Mouse (Mus musculus) limb, embryonic 12.5 days (tissue): ENCODE measurements around the gene Ybx3. TPM values are rescaled to one million over a fixed set of nuclear protein-coding genes. Genes with fewer than 3 reads are reported as not detected.

Source experiments
- ATAC-seq: fragments of 200-750 bp; cut with Nextera tagmentation; 2 replicates; pipeline ENCODE4 v1.8.0; 2017; ENCODE audit warnings: low read depth, moderate TSS enrichment; ENCODE audit not compliant: insufficient number of reproducible peaks, insufficient read depth, low FRiP score, low TSS enrichment
- H3K27ac ChIP-seq: fragments of 300-500 bp; sonication (generic); 2 replicates; pipeline ENCODE4 v1.5.1; 2016; ENCODE audit warnings: mild to moderate bottlenecking, moderate library complexity
- H3K27me3 ChIP-seq: fragments of 300-500 bp; sonication (generic); 2 replicates; pipeline ENCODE4 v1.6.1; 2016; ENCODE audit warnings: mild to moderate bottlenecking, moderate library complexity
- H3K36me3 ChIP-seq: fragments of 300-500 bp; sonication (generic); 2 replicates; pipeline ENCODE4 v1.6.1; 2016; ENCODE audit warnings: mild to moderate bottlenecking, moderate library complexity
- H3K4me1 ChIP-seq: fragments of 300-500 bp; sonication (generic); replicated peaks from 2 replicates; pipeline ENCODE4 v1.6.1; 2016
- H3K4me2 ChIP-seq: fragments of 300-500 bp; sonication (generic); 2 replicates; pipeline ENCODE4 v1.6.1; 2016; ENCODE audit warnings: mild to moderate bottlenecking, moderate library complexity
- H3K4me3 ChIP-seq: fragments of 300-500 bp; sonication (generic); replicated peaks from 2 replicates; pipeline ENCODE4 v1.5.1; 2016; ENCODE audit warnings: mild to moderate bottlenecking
- H3K9ac ChIP-seq: fragments of 300-500 bp; sonication (generic); replicated peaks from 2 replicates; pipeline ENCODE4 v1.6.1; 2016; ENCODE audit warnings: mild to moderate bottlenecking, moderate library complexity
- H3K9me3 ChIP-seq: fragments of 300-500 bp; sonication (generic); 2 replicates; pipeline ENCODE4 v1.6.1; 2016; ENCODE audit warnings: mild to moderate bottlenecking, moderate library complexity
- WGBS: fragments of 180-500 bp; shearing (Covaris S2); methylation state at CpG from one replicate; pipeline ENCODE4 v1.1.7; 2016; 5-methylcytosine and 5-hydroxymethylcytosine counted together
- polyA plus RNA-seq: library from polyadenylated mRNA; unstranded; fragments of >200 nt; fragmentation: Nextera tagmentation; extraction: Ambion mirVana; gene quantifications from 2 replicates; pipeline ENCODE4 v1.2.1, GENCODE M21; 2016

Gene Ybx3
- polyA plus RNA-seq, 1 experiment from 2014 or later = 38.5 TPM

- WGBS = 74% methylated on average over 5 of the region's 5 CpGs
Observed at GRCm38 (mm10) chr6:131360693-131361092, 27.6 kb downstream of the Ybx3 start.

DNA sequence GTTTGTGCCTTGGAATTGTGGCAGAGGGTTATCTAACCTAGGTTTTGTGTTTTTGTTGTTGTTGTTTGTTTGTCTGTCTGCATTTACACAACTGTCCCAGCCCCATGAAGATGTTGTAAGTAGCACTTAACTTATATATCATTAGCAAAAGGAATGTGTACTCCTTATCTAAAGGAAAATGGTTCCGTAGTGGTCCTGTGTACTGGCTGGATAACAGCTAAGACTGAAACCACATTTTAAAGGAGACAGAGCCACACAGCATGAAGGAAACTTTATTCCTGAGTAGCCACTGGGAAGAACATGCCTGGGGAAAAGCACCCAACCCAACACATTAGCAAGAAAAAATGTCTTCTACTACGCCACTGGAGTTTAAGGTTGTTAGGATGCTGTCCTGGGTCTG lies 28.7 kb downstream of the Ybx3 start:
- Histone ChIP-seq H3K27me3 (no peaks in the 10 kb centered on the region), H3K36me3 (peaks cover 13% of the 10 kb centered on the region), H3K4me1 (no peaks in the 10 kb centered on the region), H3K4me2 (no peak overlapping the region), H3K9me3 (no peaks in the 10 kb centered on the region), H3K9ac (no peak overlapping the region), H3K27ac (no peak overlapping the region), H3K4me3 (no peak overlapping the region)
- WGBS = 86% methylated on average over 2 of the region's 2 CpGs
- ATAC-seq = no peak

More at GRCm38 (mm10) chr6:131360693-131361092, 27.6 kb downstream of the Ybx3 start:
- no peak for ATAC-seq
- Histone ChIP-seq H3K9me3 (no peaks in the 10 kb centered on the region), H3K27me3 (no peaks in the 10 kb centered on the region), H3K36me3 (peaks cover 20% of the 10 kb centered on the region), H3K9ac (no peak overlapping the region), H3K4me2 (no peak overlapping the region), H3K27ac (no peak overlapping the region), H3K4me3 (no peak overlapping the region), H3K4me1 (no peaks in the 10 kb centered on the region)

GRCm38 (mm10) chr6:131354913-131355312 lies 33.4 kb downstream of the Ybx3 start:
- no peak overlapping the region for H3K4me3 ChIP-seq
- WGBS = 11% methylated on average over 4 of the region's 4 CpGs

GRCm38 (mm10) chr6:131353352-131353919 lies 34.8 kb downstream of the Ybx3 start, which contains the start of gene Styk1:
Gene Styk1, minus strand, starts transcription at chr6:131353597.
- WGBS = under 1% methylated on average over 16 of the region's 16 CpGs
- Histone ChIP-seq H3K4me3 (peak within 1 kb of the TSS; percentile 33), H3K27ac (no peak within 1 kb of the TSS), H3K27me3 (no peaks in the 10 kb centered on the region), H3K9me3 (no peaks in the 10 kb centered on the region), H3K4me1 (no peaks in the 10 kb centered on the region), H3K36me3 (no peaks in the 10 kb centered on the region), H3K4me2 (peak within 1 kb of the TSS; percentile 56), H3K9ac (no peak within 1 kb of the TSS)
- ATAC-seq = peak; percentile 87

More at GRCm38 (mm10) chr6:131354913-131355312, 33.4 kb downstream of the Ybx3 start:
- Histone ChIP-seq H3K4me1 (no peaks in the 10 kb centered on the region), H3K9me3 (no peaks in the 10 kb centered on the region), H3K27me3 (no peaks in the 10 kb centered on the region), H3K36me3 (no peaks in the 10 kb centered on the region), H3K4me2 (no peak overlapping the region), H3K27ac (no peak overlapping the region), H3K9ac (no peak overlapping the region)
- ATAC-seq = no peak

GRCm38 (mm10) chr6:131347026-131347425 lies 41.2 kb downstream of the Ybx3 start:
- Histone ChIP-seq H3K9ac (no peak overlapping the region), H3K4me1 (no peaks in the 10 kb centered on the region), H3K36me3 (no peaks in the 10 kb centered on the region), H3K9me3 (no peaks in the 10 kb centered on the region), H3K4me3 (no peak overlapping the region), H3K4me2 (no peak overlapping the region), H3K27ac (no peak overlapping the region), H3K27me3 (no peaks in the 10 kb centered on the region)
- 66% methylated on average over 2 of the region's 2 CpGs for WGBS
- no peak for ATAC-seq

DNA sequence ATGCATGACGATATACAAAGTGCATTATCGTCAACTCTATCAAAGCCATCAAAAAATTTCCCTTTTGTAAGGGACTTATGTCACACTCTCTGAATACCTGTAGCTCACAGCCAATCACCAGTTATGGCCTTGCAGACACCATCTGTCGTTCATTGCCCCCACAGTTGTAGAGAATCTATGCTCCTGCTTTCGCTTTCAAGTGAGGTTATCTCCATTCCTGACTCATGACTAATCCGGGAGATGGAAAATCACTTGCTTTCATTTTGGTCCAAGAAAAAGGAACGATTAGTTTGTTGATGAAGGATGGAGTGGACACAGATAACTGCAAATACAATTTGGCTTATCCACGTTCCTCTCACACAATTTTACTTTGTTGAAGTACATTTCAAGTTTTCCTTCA lies 43.9 kb downstream of the Ybx3 start:
- WGBS = 84% methylated on average over 7 of the region's 7 CpGs
- ATAC-seq = no peak

GRCm38 (mm10) chr6:131340082-131340481 lies 48.2 kb downstream of the Ybx3 start:
- Histone ChIP-seq H3K27ac (no peak overlapping the region), H3K27me3 (no peaks in the 10 kb centered on the region), H3K4me3 (no peak overlapping the region), H3K9ac (no peak overlapping the region), H3K36me3 (no peaks in the 10 kb centered on the region), H3K4me2 (no peak overlapping the region), H3K4me1 (no peaks in the 10 kb centered on the region), H3K9me3 (no peaks in the 10 kb centered on the region)
- WGBS = 50% methylated on average over 3 of the region's 3 CpGs
- no peak for ATAC-seq

More for the DNA sequence above, 43.9 kb downstream of the Ybx3 start:
- Histone ChIP-seq H3K4me2 (no peak overlapping the region), H3K4me3 (no peak overlapping the region), H3K27ac (no peak overlapping the region), H3K9me3 (no peaks in the 10 kb centered on the region), H3K27me3 (no peaks in the 10 kb centered on the region), H3K9ac (no peak overlapping the region), H3K36me3 (no peaks in the 10 kb centered on the region), H3K4me1 (no peaks in the 10 kb centered on the region)

DNA sequence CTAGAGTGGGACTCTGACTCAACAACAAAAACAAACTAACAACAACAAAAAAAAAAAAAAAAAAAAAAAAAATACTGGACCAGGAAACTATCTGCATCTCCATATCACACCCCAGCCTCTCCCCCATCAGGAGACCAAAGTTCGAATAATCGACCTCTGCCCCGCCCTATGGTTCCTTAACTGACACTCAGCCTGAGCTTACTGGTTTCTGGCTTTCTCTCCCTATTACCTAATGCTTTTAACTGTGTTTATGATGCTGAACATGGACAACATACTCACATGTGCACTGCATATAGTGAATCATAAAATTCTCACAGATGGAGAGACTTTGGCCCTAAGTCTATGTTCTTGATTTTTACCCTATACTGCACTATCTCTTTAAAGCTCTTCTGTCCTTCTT lies 49.0 kb downstream of the Ybx3 start:
- no peaks in the 10 kb centered on the region for H3K9me3 ChIP-seq
- H3K4me1 ChIP-seq = no peaks in the 10 kb centered on the region
- no peak overlapping the region for H3K4me3 ChIP-seq
- no peaks in the 10 kb centered on the region for H3K27me3 ChIP-seq
- no peak overlapping the region for H3K4me2 ChIP-seq
- no peak overlapping the region for H3K9ac ChIP-seq
- H3K36me3 ChIP-seq = no peaks in the 10 kb centered on the region
- no peak overlapping the region for H3K27ac ChIP-seq
- WGBS = 86% methylated on average over 3 of the region's 3 CpGs
- no peak for ATAC-seq

DNA sequence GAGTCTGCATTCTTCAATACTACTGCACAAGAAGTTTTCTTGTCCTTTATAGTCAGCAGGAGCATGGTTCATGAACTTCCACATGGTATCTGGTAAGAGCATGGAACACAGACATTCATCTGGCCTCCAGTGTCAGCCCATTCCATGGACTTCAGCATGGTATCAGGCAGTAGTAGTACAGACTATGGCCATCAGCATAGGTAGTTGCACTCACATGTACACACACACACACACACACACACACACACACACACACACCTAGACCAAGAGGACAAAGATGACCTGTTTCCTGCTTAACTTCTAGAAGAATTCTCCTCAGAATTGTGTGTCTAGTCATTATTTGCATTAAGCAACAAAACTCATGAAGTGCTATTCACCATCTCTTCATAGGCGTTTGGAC lies 49.5 kb downstream of the Ybx3 start:
- Histone ChIP-seq H3K27ac (no peak overlapping the region), H3K36me3 (no peaks in the 10 kb centered on the region), H3K4me1 (no peaks in the 10 kb centered on the region), H3K9ac (no peak overlapping the region), H3K4me2 (no peak overlapping the region), H3K27me3 (no peaks in the 10 kb centered on the region), H3K9me3 (no peaks in the 10 kb centered on the region), H3K4me3 (no peak overlapping the region)
- no peak for ATAC-seq
- WGBS = 64% methylated on average over 1 of the region's 1 CpGs

DNA sequence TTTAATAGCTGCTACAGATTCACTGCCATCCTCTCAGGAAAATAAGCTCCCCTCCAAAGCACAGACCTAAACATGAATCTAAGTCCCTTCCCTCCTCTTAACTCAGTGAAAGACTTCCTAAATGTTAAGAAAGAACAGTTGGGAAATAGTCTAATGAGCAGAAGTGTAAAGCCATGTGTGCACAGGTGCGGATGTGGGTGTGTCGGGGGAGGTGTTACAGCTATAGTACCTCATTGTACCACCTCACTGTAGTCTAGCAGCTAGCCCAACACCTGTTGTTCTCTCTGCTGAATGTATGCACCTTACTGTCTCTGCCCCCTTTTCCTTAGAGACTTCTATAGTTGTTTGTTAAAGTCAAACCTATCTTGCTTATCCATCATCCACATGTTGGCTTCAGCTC lies 61.2 kb downstream of the Ybx3 start:
- H3K4me3 ChIP-seq = no peak overlapping the region
- no peak overlapping the region for H3K27ac ChIP-seq
- H3K4me1 ChIP-seq = no peaks in the 10 kb centered on the region
- H3K9me3 ChIP-seq = no peaks in the 10 kb centered on the region
- WGBS = 80% methylated on average over 2 of the region's 2 CpGs
- no peak overlapping the region for H3K9ac ChIP-seq
- no peak for ATAC-seq
- no peaks in the 10 kb centered on the region for H3K36me3 ChIP-seq
- H3K4me2 ChIP-seq = no peak overlapping the region
- H3K27me3 ChIP-seq = no peaks in the 10 kb centered on the region

DNA sequence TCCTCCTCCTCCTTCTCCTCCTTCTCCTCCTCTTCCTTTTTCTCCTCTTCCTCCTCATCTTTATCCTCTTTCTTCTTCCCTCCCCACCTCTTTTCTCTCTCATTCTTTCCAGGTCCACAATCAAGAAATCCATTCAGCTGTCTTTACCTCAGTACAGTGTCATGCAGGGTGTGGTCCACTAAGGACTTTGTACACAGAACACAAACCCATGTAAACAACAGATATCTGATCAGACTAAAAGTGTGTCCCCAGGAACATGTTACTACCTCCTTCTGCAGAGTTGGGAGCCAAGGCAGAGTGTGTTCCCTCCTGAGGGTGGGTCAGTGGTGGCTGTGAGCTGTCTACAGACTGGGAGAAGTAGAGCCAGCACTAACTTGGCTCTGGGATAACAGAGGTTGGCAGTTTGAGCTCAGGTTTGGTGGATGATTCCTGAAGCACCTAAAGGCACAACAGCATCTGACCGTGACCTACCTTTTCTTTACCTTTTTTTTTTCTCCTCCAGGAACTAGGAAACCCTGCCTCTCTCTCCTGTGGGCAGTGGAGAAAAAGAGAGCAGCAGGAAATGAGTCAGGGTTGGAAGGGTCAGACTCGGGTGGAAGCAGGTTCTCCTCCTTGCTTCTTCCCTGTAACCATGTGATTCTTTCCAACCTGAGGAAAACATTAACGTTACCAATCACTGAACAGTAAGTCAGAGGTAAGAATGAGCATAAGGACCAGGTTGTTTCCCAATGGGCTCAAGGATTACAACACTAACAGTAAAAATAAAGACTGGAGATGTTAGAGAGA lies 66.2 kb downstream of the Ybx3 start:
- Histone ChIP-seq H3K9ac (no peak overlapping the region), H3K9me3 (no peaks in the 10 kb centered on the region), H3K4me2 (no peak overlapping the region), H3K4me3 (no peak overlapping the region), H3K4me1 (no peaks in the 10 kb centered on the region), H3K27ac (no peak overlapping the region), H3K27me3 (no peaks in the 10 kb centered on the region), H3K36me3 (no peaks in the 10 kb centered on the region)
- no peak for ATAC-seq
- WGBS = 77% methylated on average over 3 of the region's 3 CpGs
